ENCODE assay signal across 11 mouse cellular contexts in genomic region chr12:100862272-100862671, GRCm38 (mm10).
"Had no signal": no experiment of that assay in that cellular context is flagged by ENCODE, and none has a peak within 500 bp of the region (broad histone marks: within the 10 kb centered on the region; RNA-seq: fewer than 3 reads in every experiment).

No protein-coding gene starts in this region.

- H3K9ac ChIP-seq: limb, embryonic 12.5 days; lung, embryonic 15.5 days; neural tube, embryonic 13.5 days had no signal

- H3K4me3 ChIP-seq: layer of hippocampus, adult 2 months; limb, embryonic 12.5 days; lung, embryonic 15.5 days; neural tube, embryonic 13.5 days had no signal

- H3K4me2 ChIP-seq: limb, embryonic 12.5 days; liver, embryonic 11.5 days; lung, embryonic 15.5 days; midbrain, embryonic 11.5 days; neural tube, embryonic 13.5 days had no signal

- H3K4me1 ChIP-seq: limb, embryonic 12.5 days; lung, embryonic 15.5 days had no signal

- DNase-seq: lung, postnatal 14 days; right cerebral cortex, postnatal 14 days; thymus, postnatal 4 days had no signal

- H3K27ac ChIP-seq: kidney, postnatal 0 days; layer of hippocampus, adult 2 months; limb, embryonic 12.5 days; lung, embryonic 15.5 days; neural tube, embryonic 13.5 days had no signal

- H3K9me3 ChIP-seq: limb, embryonic 12.5 days; lung, embryonic 15.5 days; neural tube, embryonic 13.5 days had no signal

- ATAC-seq: midbrain, embryonic 16.5 days had no signal

- H3K36me3 ChIP-seq: limb, embryonic 12.5 days; lung, embryonic 15.5 days; neural tube, embryonic 13.5 days had no signal

- H3K27me3 ChIP-seq: limb, embryonic 12.5 days; lung, embryonic 15.5 days; neural tube, embryonic 13.5 days had no signal
